Mouse (Mus musculus) thymus, postnatal 0 days (tissue): ENCODE data around the gene Dbt. TPM values are rescaled to one million over a fixed set of nuclear protein-coding genes. Genes with fewer than 3 reads are reported as not detected.

Source experiments
- DNase-seq: peaks from one replicate; pipeline ENCODE4 v3.0.0-alpha.2; 2015; ENCODE audit warnings: low spot score
- polyA plus RNA-seq: library from polyadenylated mRNA; unstranded; fragments of >200 nt; fragmentation: Nextera tagmentation; extraction: Ambion mirVana; gene quantifications from 2 replicates; pipeline ENCODE4 v1.2.1, GENCODE M21; 2015

Gene Dbt
- polyA plus RNA-seq, result 9.8 and 14.5 TPM in 2 replicates

GRCm38 (mm10) chr3:116512904-116513716 is at the start of gene Dbt:
TSS of gene Dbt (plus strand) at chr3:116513070.
- DNase-seq, result peak; percentile 93

- no peak for DNase-seq
Observed at GRCm38 (mm10) chr3:116464318-116464717, 48.6 kb upstream of the Dbt start.

GRCm38 (mm10) chr3:116465709-116466108 is 47.2 kb upstream of the Dbt start:
- DNase-seq, result peak; percentile 25

GRCm38 (mm10) chr3:116474602-116475001 is 38.3 kb upstream of the Dbt start:
- DNase-seq, result no peak

GRCm38 (mm10) chr3:116476686-116477298 is 36.1 kb upstream of the Dbt start:
- no peak for DNase-seq

GRCm38 (mm10) chr3:116477351-116477750 is 35.5 kb upstream of the Dbt start:
- no peak for DNase-seq

GRCm38 (mm10) chr3:116480119-116480518 is 32.8 kb upstream of the Dbt start:
- no peak for DNase-seq

- no peak for DNase-seq
Observed at GRCm38 (mm10) chr3:116480937-116481336, 31.9 kb upstream of the Dbt start.

GRCm38 (mm10) chr3:116482724-116483123 is 30.1 kb upstream of the Dbt start:
- DNase-seq, result no peak

GRCm38 (mm10) chr3:116483271-116483670 is 29.6 kb upstream of the Dbt start:
- DNase-seq, result no peak

GRCm38 (mm10) chr3:116490920-116491319 is 21.9 kb upstream of the Dbt start:
- DNase-seq, result no peak

- DNase-seq, result no peak
Observed at GRCm38 (mm10) chr3:116491923-116492454, 20.9 kb upstream of the Dbt start.

GRCm38 (mm10) chr3:116493658-116494057 is 19.2 kb upstream of the Dbt start:
- peak; percentile 18 for DNase-seq

GRCm38 (mm10) chr3:116495671-116496070 is 17.2 kb upstream of the Dbt start:
- DNase-seq, result no peak

GRCm38 (mm10) chr3:116507772-116508351 is 5.0 kb upstream of the Dbt start, which contains the start of gene Rtca:
TSS of gene Rtca (minus strand) at chr3:116508208.
- peak; percentile 98 for DNase-seq

- no peak for DNase-seq
Observed at GRCm38 (mm10) chr3:116512151-116512903, 543 bp upstream of the Dbt start.

- no peak for DNase-seq
Observed at GRCm38 (mm10) chr3:116520141-116520761, 7.4 kb downstream of the Dbt start.

- DNase-seq, result no peak
Observed at GRCm38 (mm10) chr3:116529741-116530140, 16.9 kb downstream of the Dbt start.

- DNase-seq, result no peak
Observed at GRCm38 (mm10) chr3:116530826-116531225, 18.0 kb downstream of the Dbt start.

- DNase-seq, result no peak
Observed at GRCm38 (mm10) chr3:116536428-116537199, 23.7 kb downstream of the Dbt start.
